Mouse (Mus musculus): ENCODE data around the gene Rarg. TPM values are rescaled to one million over a fixed set of nuclear protein-coding genes. Genes with fewer than 3 reads are reported as not detected.

Gene Rarg
- polyA plus RNA-seq, 1 experiment from 2014 or later, result 27.2 TPM

GRCm38 (mm10) chr15:102283648-102284047 lies 26.3 kb upstream of the Rarg start:
- WGBS, result 67% methylated on average over 3 of the region's 3 CpGs
- no peak overlapping the region for H3K9ac ChIP-seq (ENCODE audit: low read length)
- H3K4me3 ChIP-seq (ENCODE audit: low read depth, low read length), result no peak overlapping the region
- no peaks in the 10 kb centered on the region for H3K27me3 ChIP-seq (ENCODE audit: control insufficient read depth, insufficient read depth, low read length)
- H3K9me3 ChIP-seq (ENCODE audit: control insufficient read depth, low read length), result no peaks in the 10 kb centered on the region
- DNase-seq (ENCODE audit: low spot score) (no peak), ATAC-seq (ENCODE audit: low FRiP score, low TSS enrichment) (no peak)
- H3K36me3 ChIP-seq (ENCODE audit: control insufficient read depth, insufficient read depth, low read length), result peaks cover 7% of the 10 kb centered on the region; the same call in 1 of the 2 replicates
- no peak for TF ChIP-seq EP300 (optimal IDR thresholded peaks at IDR 0.05)
- TF ChIP-seq CTCF (IDR thresholded peaks at IDR 0.05; ENCODE audit: low read depth), result no peak
- no peak overlapping the region for H3K4me2 ChIP-seq (replicated peaks; ENCODE audit: low read depth)
- H3K27ac ChIP-seq (replicated peaks), result no peak overlapping the region
- peaks cover 9% of the 10 kb centered on the region; the same call in 1 of the 2 replicates for H3K4me1 ChIP-seq (replicated peaks; ENCODE audit: control insufficient read depth, insufficient read depth)

DNA sequence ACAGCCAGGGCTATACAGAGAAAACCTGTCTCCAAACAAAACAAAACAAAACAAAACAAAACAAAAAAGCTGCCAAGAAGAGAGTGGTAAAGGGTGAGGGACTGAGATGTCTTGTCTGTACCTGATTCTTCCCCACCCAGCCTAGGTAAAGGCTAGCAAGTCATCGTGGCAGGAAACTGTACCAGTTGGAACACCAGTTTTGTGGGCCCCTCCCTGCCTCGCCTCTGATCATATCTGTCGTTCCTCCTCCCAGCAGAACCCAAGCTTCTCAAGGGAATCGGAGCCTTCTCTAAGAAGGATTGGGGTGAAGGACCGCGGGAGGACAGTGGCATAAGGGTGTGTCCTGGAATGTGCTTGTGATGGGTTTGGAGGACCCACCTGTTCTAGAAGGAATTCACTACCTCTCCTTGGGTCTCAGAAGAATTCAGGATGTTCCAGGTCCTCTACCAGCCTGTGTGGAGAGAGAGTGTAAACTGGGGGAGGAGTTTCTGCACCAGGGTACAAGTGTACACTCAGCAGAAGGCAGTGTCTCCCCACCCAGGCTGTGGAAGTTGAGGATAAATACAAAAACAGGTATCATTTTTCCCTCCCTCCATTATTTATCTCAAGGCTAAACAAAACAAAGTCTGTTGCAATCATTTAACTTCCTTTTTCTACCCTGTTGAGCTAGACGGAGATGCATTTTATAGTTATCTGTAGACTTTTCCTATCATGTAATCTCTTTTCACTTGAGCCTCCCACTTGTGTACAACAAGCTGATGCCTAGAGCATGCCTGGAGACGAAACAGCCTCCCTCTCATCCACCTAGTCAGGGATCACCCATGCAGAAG lies 25.4 kb upstream of the Rarg start:
- WGBS, result 57% methylated on average over 8 of the region's 8 CpGs
- Histone ChIP-seq H3K9me3 (ENCODE audit: control insufficient read depth, low read length) (no peaks in the 10 kb centered on the region), H3K27me3 (ENCODE audit: control insufficient read depth, insufficient read depth, low read length) (no peaks in the 10 kb centered on the region), H3K4me1 (replicated peaks; ENCODE audit: control insufficient read depth, insufficient read depth) (peaks cover 9% of the 10 kb centered on the region; the same call in 1 of the 2 replicates), H3K4me2 (replicated peaks; ENCODE audit: low read depth) (no peak overlapping the region), H3K4me3 (ENCODE audit: low read depth, low read length) (no peak overlapping the region), H3K9ac (ENCODE audit: low read length) (no peak overlapping the region), H3K27ac (replicated peaks) (0 out of 2 replicates have a peak overlapping the region, but pooled peaks have one; percentile 5), H3K36me3 (ENCODE audit: control insufficient read depth, insufficient read depth, low read length) (peaks cover 7% of the 10 kb centered on the region; the same call in 1 of the 2 replicates)
- ATAC-seq (ENCODE audit: low FRiP score, low TSS enrichment) (no peak), DNase-seq (ENCODE audit: low spot score) (no peak)
- TF ChIP-seq EP300 (optimal IDR thresholded peaks at IDR 0.05) (no peak), CTCF (IDR thresholded peaks at IDR 0.05; ENCODE audit: low read depth) (no peak)

DNA sequence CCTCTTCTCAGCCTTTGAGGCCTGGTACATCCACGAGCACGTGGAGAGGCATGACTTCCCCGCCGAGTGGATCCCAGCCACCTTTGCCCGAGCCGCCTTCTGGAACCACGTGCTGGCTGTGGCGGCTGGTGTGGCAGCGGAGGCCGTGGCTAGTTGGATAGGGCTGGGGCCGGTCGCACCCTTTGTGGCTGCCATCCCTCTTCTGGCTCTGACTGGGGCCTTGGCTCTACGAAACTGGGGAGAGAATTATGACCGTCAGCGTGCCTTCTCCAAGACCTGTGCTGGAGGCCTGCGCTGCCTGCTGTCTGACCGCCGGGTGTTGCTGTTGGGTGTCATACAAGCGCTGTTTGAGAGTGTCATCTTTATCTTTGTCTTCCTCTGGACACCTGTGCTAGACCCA lies 23.3 kb upstream of the Rarg start:
- ATAC-seq (ENCODE audit: low FRiP score, low TSS enrichment) (no peak), DNase-seq (ENCODE audit: low spot score) (no peak)
- Histone ChIP-seq H3K27me3 (ENCODE audit: control insufficient read depth, insufficient read depth, low read length) (no peaks in the 10 kb centered on the region), H3K4me1 (replicated peaks; ENCODE audit: control insufficient read depth, insufficient read depth) (peaks cover 9% of the 10 kb centered on the region; the same call in 1 of the 2 replicates), H3K4me3 (ENCODE audit: low read depth, low read length) (no peak overlapping the region), H3K9ac (ENCODE audit: low read length) (no peak overlapping the region), H3K9me3 (ENCODE audit: control insufficient read depth, low read length) (no peaks in the 10 kb centered on the region), H3K4me2 (replicated peaks; ENCODE audit: low read depth) (peak overlapping the region; percentile 74; the same call in 1 of the 2 replicates), H3K27ac (replicated peaks) (no peak overlapping the region; the same call in 1 of the 2 replicates), H3K36me3 (ENCODE audit: control insufficient read depth, insufficient read depth, low read length) (peaks cover 7% of the 10 kb centered on the region; the same call in 1 of the 2 replicates)
- 95% methylated on average over 18 of the region's 19 CpGs for WGBS
- TF ChIP-seq CTCF (IDR thresholded peaks at IDR 0.05; ENCODE audit: low read depth), result no peak
- no peak for TF ChIP-seq EP300 (optimal IDR thresholded peaks at IDR 0.05)

GRCm38 (mm10) chr15:102279783-102280520 lies 22.6 kb upstream of the Rarg start:
- Histone ChIP-seq H3K4me1 (replicated peaks; ENCODE audit: control insufficient read depth, insufficient read depth) (peaks cover 9% of the 10 kb centered on the region; the same call in 1 of the 2 replicates), H3K9ac (ENCODE audit: low read length) (peak overlapping the region; percentile 80), H3K27me3 (ENCODE audit: control insufficient read depth, insufficient read depth, low read length) (no peaks in the 10 kb centered on the region), H3K27ac (replicated peaks) (peak overlapping the region; percentile 94), H3K4me3 (ENCODE audit: low read depth, low read length) (peak overlapping the region; percentile 80), H3K9me3 (ENCODE audit: control insufficient read depth, low read length) (no peaks in the 10 kb centered on the region), H3K4me2 (replicated peaks; ENCODE audit: low read depth) (peak overlapping the region; percentile 74), H3K36me3 (ENCODE audit: control insufficient read depth, insufficient read depth, low read length) (peaks cover 7% of the 10 kb centered on the region; the same call in 1 of the 2 replicates)
- ATAC-seq (ENCODE audit: low FRiP score, low TSS enrichment) (peak; percentile 18), DNase-seq (ENCODE audit: low spot score) (peak; percentile 39)
- TF ChIP-seq EP300 (optimal IDR thresholded peaks at IDR 0.05) (no peak), CTCF (IDR thresholded peaks at IDR 0.05; ENCODE audit: low read depth) (no peak)
- 18% methylated on average over 13 of the region's 13 CpGs for WGBS

DNA sequence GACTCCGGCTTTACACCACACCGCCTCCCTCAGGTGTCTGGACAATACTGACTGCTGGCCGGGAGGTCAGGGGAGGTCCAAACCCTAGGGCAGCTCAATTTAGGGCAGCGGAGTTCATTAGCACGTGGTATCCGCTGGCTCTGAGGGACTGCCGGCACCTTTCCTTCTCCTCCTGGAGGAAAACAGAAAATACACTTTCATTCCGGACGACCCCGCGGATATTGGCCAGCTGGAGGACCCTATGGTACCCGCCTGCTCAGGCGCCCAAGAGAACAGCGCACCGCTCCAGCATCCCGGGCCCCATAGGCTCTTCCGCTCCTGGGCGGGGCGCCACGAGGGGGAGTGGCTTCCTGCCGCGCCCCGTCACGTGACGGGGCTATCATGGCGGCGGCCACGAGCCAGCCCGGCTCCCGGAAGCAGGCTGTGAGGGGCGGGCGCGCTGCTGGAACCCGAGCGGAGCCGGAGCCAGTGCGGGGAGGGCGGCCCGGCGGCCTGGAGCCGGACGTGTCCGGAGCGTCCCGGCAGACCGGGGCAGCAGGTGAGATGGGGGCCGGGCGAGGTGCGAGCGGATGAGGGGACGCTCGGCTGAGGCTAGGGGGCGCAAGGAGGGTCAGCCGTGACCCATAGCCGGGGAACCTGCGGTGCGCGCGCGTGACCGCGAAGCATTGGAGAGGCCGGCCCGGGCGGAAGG lies 21.9 kb upstream of the Rarg start, which contains the start of gene Mfsd5:
Gene Mfsd5 (plus strand): TSS at position 363 of the 691 bp plus-strand sequence.
- peak; percentile 93 for ATAC-seq (ENCODE audit: low FRiP score, low TSS enrichment)
- H3K9me3 ChIP-seq (ENCODE audit: control insufficient read depth, low read length), result no peaks in the 10 kb centered on the region
- H3K4me3 ChIP-seq (ENCODE audit: low read depth, low read length), result peak within 1 kb of the TSS; percentile 80
- DNase-seq (ENCODE audit: low spot score), result peak; percentile 95
- peak within 1 kb of the TSS; percentile 94 for H3K27ac ChIP-seq (replicated peaks)
- under 1% methylated on average over 54 of the region's 65 CpGs for WGBS
- peak within 1 kb of the TSS; percentile 74 for H3K4me2 ChIP-seq (replicated peaks; ENCODE audit: low read depth)
- H3K9ac ChIP-seq (ENCODE audit: low read length), result peak within 1 kb of the TSS; percentile 80
- H3K36me3 ChIP-seq (ENCODE audit: control insufficient read depth, insufficient read depth, low read length), result peaks cover 7% of the 10 kb centered on the region; the same call in 1 of the 2 replicates
- TF ChIP-seq CTCF (IDR thresholded peaks at IDR 0.05; ENCODE audit: low read depth) (peak; percentile 55), EP300 (optimal IDR thresholded peaks at IDR 0.05) (peak; percentile 67)
- peaks cover 9% of the 10 kb centered on the region; the same call in 1 of the 2 replicates for H3K4me1 ChIP-seq (replicated peaks; ENCODE audit: control insufficient read depth, insufficient read depth)
- H3K27me3 ChIP-seq (ENCODE audit: control insufficient read depth, insufficient read depth, low read length), result no peaks in the 10 kb centered on the region
